ENCODE assay signal across 29 mouse cellular contexts in the genomic region with DNA sequence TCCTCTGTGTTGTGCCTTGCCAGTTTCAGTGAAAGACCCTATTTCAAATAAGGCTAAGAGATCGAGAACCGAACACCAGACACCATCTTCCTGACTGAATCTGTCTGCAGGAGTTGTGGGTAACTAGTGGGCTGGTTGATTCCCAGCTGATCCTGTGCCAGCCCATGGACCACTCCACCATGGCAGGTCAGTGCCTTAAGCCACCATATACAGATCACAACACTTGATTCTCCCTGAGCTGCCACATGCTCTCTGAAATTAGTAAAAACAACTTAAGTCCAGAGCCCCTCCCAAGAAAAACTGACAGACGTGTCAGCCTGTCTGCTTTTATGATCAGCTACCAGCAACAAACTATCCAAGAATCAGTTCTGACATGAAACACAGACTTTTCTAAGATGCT.
DNase-seq lines count a peak whose midpoint lies in the region; ATAC-seq and TF ChIP-seq lines count a peak whose summit lies in the region.
"Had no signal": no experiment of that assay in that cellular context is flagged by ENCODE, and none has a peak within 500 bp of the region (broad histone marks: within the 10 kb centered on the region; RNA-seq: fewer than 3 reads in every experiment).

No protein-coding gene starts in this region.

- 78% methylated on average over 3 of the region's 3 CpGs for WGBS in liver, postnatal 0 days (ENCODE audit: insufficient replicate concordance)

- ATAC-seq in liver, postnatal 0 days = no peak
- ATAC-seq: forebrain, embryonic 14.5 days; forebrain, postnatal 0 days; hindbrain, embryonic 16.5 days; Patski had no signal

- H3K27ac ChIP-seq in liver, postnatal 0 days (ENCODE audit: low read depth) = no peak overlapping the region
- H3K27ac ChIP-seq: embryonic facial prominence, embryonic 10.5 days; embryonic facial prominence, embryonic 13.5 days; gastrocnemius, adult 2 months; hindbrain, embryonic 10.5 days; hindbrain, embryonic 13.5 days had no signal

- DNase-seq in heart, adult 11 months = peak; percentile 68
- no peak for DNase-seq in heart, adult 8-10 months (ENCODE audit: low spot score)
- DNase-seq in liver, postnatal 0 days = peak; percentile 0
- no peak for DNase-seq in liver
- DNase-seq in urinary bladder, postnatal 14 days (ENCODE audit: low spot score) = peak; percentile 1
- no peak for DNase-seq in urinary bladder, adult 18-20 months (ENCODE audit: low spot score in 2 of 2)
- DNase-seq in testis, postnatal 10 days (ENCODE audit: low spot score) = peak; percentile 11
- no peak for DNase-seq in cerebellum, postnatal 14 days
- DNase-seq: adrenal gland, postnatal 10 days; adrenal gland, postnatal 36 days; B cell, adult 2 months; cerebellum, adult 18-20 months; cerebellum, adult 9-11 months; cerebellum, postnatal 36 days; embryo, embryonic 11 days; forebrain, postnatal 0 days; gastrocnemius, adult 2 months; gastrocnemius, postnatal 14 days; heart, adult 18-20 months had no signal

- no peak overlapping the region for H3K4me2 ChIP-seq in liver, postnatal 0 days (ENCODE audit: low read depth, low read length)
- H3K4me2 ChIP-seq: embryonic facial prominence, embryonic 13.5 days; heart, embryonic 11.5 days; hindbrain, embryonic 13.5 days had no signal

- no peak for TF ChIP-seq CTCF in liver, postnatal 0 days (IDR thresholded peaks at IDR 0.05; ENCODE audit: low read depth)

- H3K9ac ChIP-seq in liver, postnatal 0 days (replicated peaks) = no peak overlapping the region
- H3K9ac ChIP-seq: embryonic facial prominence, embryonic 13.5 days; forebrain, postnatal 0 days; hindbrain, embryonic 13.5 days had no signal

- no peaks in the 10 kb centered on the region for H3K4me1 ChIP-seq in liver, postnatal 0 days (ENCODE audit: insufficient read depth)
- H3K4me1 ChIP-seq: hindbrain, embryonic 13.5 days had no signal

- no peak overlapping the region for H3K4me3 ChIP-seq in liver, postnatal 0 days (ENCODE audit: low read depth, low read length)
- H3K4me3 ChIP-seq: embryonic facial prominence, embryonic 10.5 days; embryonic facial prominence, embryonic 13.5 days; erythroblast, embryonic 14.5 days; gastrocnemius, adult 2 months; hindbrain, embryonic 10.5 days; hindbrain, embryonic 13.5 days had no signal

- H3K9me3 ChIP-seq in liver, postnatal 0 days (ENCODE audit: low read length) = no peaks in the 10 kb centered on the region
- H3K9me3 ChIP-seq: embryonic facial prominence, embryonic 10.5 days; embryonic facial prominence, embryonic 13.5 days; hindbrain, embryonic 10.5 days; hindbrain, embryonic 13.5 days had no signal

- H3K27me3 ChIP-seq in liver, postnatal 0 days (ENCODE audit: insufficient read depth, low read length) = no peaks in the 10 kb centered on the region
- H3K27me3 ChIP-seq: embryonic facial prominence, embryonic 13.5 days; hindbrain, embryonic 13.5 days; Patski had no signal

- no peaks in the 10 kb centered on the region for H3K36me3 ChIP-seq in liver, postnatal 0 days (replicated peaks; ENCODE audit: insufficient read depth, low read length)
- H3K36me3 ChIP-seq: embryonic facial prominence, embryonic 10.5 days; embryonic facial prominence, embryonic 13.5 days; G1E; hindbrain, embryonic 10.5 days; hindbrain, embryonic 13.5 days had no signal

- no peak for TF ChIP-seq EP300 in liver, postnatal 0 days (IDR thresholded peaks at IDR 0.05; ENCODE audit: low read depth)

Comparison
In these comparisons a context has a peak if more than half of its experiments do, and no peak if none do; other contexts are left out.
1. DNase-seq: peak in heart, adult 11 months (single experiment), liver, postnatal 0 days (single experiment), urinary bladder, postnatal 14 days (single experiment) and testis, postnatal 10 days (single experiment); none in heart, adult 8-10 months (single experiment), liver (single experiment), urinary bladder, adult 18-20 months (0 of 2) and cerebellum, postnatal 14 days (0 of 2).